Mouse (Mus musculus): Measurements from ENCODE around the gene Inpp5e.
A peak's percentile ranks its signal among the peaks of the same experiment; 100 is the strongest.

Gene Inpp5e

DNA sequence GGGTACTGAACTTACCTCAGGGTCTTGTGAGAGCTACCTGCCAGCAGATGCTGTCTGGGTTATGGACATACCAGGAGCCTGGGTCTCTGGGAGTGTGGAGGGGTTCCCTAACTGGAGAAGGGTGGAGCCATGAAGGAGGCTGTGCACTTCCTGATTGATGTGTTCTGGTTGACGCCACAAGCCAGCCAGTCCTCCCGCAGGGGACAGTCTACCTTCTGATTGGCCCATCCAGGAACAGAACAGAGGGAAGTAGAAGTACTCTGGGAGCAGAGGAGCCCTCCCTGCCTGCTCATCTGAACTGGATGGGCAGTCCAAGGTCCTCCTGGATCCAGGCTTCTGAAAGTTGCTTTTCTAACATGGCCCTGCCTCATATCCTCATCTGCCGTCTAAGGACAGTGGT lies 48.2 kb downstream of the Inpp5e start, which contains the start of gene Card9:
Gene Card9 (minus strand): TSS at position 147 of the 400 bp plus-strand sequence.
- DNase-seq = no peak

GRCm38 (mm10) chr2:26359983-26360382 lies 49.0 kb downstream of the Inpp5e start:
- DNase-seq = peak; percentile 74 to 77

DNA sequence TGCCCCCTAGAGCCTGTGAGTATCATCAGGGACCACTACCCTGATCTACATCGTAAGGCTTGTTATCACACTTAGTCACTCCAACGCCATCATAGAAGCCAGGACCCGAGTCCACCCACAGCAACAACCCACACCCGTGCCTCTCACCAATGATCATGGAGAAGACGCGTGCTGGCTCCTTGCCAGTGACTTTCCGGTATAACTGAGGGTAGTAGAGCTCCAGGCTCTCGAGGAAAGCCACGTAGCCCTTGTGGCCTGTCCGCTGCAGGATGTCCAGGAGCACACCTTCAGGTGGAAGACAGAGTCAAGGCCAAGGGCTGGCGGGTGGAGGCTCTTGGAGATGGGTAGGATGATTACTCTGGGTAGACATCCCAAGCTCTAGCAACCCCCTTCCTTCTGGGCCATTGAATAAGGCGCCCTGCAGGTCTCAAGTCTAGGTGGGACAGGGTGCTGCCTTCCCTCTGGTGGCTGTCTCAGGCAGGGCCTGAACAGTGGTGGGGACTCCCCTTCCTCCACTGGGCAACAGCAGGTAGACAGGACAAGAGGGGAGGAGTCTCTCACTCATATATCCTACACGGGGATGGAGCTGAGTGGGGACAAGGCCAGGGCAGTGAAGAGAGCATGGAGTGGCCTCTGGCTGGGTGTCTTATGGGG lies 50.2 kb downstream of the Inpp5e start:
- DNase-seq = peak in 1 of 2 experiments; percentile 42

DNA sequence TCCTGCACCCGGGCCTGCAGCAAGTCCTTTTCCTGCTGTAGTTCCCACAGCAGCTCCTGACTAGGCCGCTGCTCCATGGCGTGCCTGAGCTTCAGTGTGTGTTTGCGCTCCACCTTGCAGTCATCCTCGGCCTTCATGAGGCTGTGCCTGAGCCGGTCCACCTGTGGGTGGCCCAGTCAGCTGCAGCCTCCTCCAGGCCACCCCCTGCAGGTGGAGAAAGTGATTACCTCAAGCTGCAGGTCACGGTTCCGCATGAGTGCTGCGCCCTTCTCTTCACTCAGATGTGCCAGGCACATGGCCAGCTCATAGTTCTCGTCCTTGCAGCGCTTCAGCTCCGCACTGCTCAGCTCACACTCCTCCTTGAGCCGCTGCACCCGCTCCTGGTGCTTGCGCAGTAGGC lies 51.5 kb downstream of the Inpp5e start:
- peak; percentile 39 to 49 for DNase-seq

GRCm38 (mm10) chr2:26356678-26357077 lies 52.3 kb downstream of the Inpp5e start:
- DNase-seq = peak in 1 of 2 experiments; percentile 20

GRCm38 (mm10) chr2:26356231-26356630 lies 52.8 kb downstream of the Inpp5e start:
- DNase-seq = no peak

GRCm38 (mm10) chr2:26354401-26354800 lies 54.6 kb downstream of the Inpp5e start:
- DNase-seq = peak in 1 of 2 experiments; percentile 7

DNA sequence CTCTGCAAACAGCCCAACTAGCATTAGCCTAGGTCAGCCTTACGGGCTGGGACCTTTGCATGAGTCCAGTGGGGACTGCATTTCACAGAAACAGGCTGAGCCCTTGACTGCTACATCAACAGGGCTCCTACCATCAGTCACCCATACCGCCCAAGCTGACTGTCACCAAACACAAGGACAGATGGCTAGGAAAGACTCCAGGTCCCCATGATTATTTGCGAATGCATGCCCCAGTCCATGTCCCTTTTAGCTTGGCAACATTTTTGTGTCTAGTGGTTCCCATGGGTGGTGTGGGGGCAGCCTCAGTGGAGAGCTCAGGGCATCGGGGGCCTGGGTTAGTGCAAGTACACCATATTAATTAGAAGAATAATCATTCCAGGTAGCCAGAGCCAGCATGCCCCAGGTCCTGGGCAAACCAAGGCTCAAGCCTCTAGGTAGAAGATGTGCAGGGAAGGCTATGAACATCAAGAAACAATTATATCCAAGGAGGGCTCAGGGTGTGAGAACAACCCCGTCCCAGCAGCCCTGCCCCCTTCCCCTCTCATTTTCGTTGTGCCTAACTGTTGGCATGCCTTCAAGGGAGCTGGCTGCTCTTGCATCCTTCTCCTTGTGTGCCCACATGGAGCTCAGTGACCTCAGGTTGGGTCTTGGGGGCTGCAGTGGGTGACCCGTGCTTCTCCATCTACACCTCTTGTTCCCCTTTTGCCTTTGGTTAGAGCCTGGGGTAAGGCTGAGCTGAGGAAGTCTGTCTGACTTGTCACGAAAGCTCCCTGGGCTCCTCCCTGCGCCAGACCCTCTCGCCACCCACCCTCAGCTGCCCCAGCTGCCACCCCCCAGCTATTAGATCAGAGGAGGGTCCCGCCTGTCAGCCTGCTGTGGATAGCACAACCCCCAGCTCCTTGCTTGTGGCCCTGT lies 55.7 kb downstream of the Inpp5e start:
- DNase-seq = peak in 1 of 2 experiments; percentile 40

DNA sequence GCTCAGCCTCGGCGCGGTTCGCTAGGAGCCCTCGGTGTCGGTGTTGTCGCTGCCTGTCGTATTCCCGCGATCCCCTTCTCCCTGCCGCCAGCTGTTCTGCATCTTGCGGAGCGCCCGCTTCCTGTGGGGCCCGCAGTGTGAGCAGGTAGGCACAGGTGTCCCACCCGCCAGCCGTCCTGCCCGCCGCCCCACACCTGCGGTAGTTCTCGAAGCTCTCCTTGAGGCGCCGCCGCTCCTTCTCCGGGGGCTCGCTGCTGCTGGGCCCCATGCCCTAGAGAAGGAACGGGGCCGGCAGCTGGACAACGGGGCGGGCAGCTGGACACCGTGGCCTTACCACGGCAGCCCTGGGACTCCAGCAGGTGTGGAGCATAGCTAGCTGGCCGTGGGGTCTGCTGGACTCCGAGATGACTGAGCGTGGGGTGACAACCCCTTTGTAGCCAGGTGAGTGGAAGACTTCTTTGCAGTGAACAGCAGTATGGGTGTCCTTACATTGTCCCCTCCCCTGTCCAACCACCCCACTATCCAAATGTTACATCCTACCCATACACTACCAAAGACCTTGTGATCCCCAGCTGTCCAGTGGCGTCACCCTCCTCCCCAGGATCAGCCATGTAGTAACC lies 56.6 kb downstream of the Inpp5e start:
- no peak for DNase-seq

- DNase-seq = peak; percentile 97
Measured at GRCm38 (mm10) chr2:26351358-26352290, 57.4 kb downstream of the Inpp5e start, which contains the start of gene Dnlz. Dnlz (minus strand) TSS chr2:26352110.

GRCm38 (mm10) chr2:26348241-26348640 lies 60.8 kb downstream of the Inpp5e start:
- DNase-seq = no peak
